Mouse (Mus musculus): ENCODE results near the gene Ociad2.

- TF ChIP-seq POLR2A (IDR thresholded peaks at IDR 0.05; ENCODE audit: extremely low read depth, insufficient read depth, low read length) (no peak), CTCF (IDR thresholded peaks at IDR 0.05; ENCODE audit: low read depth, low read length) (no peak)
Observed at GRCm38 (mm10) chr5:73362791-73363190, 22.0 kb upstream of the Ociad2 start.
